Mouse (Mus musculus): Measurements from ENCODE around the gene Uvrag.
A peak's percentile ranks its signal among the peaks of the same experiment; 100 is the strongest.

Uvrag gene

DNA sequence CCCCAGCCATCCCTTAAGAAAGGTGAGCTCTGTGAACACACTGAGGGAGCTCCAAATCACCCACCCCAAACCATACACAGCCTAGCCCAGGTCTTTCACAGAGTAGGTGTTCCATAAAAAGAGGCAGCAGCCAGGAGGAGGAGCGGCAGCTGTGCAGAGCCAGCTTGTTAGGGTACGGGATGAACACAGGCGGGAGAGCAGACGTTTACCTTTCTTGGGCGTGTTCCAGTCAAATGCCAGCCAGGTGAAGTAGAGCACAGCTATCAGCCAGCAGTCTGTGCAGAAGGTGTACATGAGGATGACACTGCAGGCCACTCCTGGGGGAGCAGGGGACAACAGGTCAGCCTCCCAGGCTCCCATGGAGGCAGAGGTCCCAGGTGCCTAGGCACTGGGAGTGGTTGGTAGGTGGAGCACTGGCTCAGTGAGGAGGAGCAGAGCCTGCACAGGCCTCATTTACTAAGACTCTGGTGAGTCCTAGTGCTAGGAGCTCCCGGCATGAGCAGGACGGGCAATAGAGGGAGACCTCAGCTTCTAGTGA is 24.0 kb upstream of the Uvrag start:
- DNase-seq (ENCODE audit: low spot score), result no peak

DNA sequence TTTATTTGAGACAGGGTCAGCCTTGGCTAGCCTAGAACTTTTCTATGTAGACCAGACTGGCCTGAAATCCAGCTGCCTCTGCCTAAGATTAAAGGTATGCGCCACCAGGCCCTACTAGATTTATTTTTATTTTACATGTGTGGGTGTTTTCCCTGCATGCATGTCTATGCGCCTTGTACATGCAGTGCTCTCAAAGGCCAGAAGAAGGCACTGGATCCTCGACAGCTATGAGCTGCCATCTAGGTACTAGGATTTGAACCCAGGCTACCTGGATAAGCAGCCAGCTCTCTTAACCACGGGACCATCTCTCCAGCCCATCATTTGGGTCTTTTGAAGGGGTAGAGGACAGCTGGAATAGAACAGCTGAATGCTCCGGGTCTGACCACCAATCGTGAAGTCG is 21.5 kb upstream of the Uvrag start:
- DNase-seq (ENCODE audit: low spot score), result no peak

DNA sequence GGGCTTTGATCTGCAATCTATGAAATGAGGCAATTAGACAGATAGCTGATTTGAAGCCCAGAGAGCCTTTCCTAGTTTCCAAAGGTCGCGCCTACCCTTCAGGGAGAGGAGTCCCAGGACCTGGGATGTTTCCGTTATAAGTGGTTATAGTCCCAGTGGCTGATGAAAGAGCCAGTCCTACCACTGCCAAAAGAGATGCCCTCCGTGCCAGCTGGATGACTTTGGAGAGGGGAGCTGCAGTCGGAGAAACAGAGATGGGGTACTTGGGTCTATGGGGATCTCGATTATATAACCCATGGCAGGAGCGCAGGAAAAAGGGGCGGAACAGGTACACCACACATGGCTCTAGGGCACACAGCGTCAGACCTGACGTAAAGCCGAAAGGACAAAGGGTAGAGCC is 21.0 kb upstream of the Uvrag start:
- no peak for DNase-seq (ENCODE audit: low spot score)

DNA sequence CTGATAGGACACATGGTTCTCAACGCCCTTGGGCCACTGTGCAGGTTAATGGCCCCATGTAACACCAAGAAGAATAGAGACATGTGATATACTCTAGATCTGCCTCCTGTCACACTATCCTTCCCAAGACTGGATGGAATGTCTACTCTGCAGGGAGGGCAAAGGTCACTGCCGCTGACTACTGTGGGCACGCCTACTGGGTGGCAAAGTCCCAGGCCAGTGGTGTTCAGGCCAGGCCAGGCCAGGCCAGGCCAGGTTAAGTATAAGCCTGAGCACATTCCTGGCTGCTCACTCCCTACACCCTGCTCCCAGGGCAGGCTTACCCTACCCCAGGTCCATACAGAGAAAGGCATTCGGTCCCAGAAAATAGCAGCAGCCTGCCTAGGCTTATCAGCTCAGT is 20.6 kb upstream of the Uvrag start:
- DNase-seq (ENCODE audit: low spot score), result no peak

DNA sequence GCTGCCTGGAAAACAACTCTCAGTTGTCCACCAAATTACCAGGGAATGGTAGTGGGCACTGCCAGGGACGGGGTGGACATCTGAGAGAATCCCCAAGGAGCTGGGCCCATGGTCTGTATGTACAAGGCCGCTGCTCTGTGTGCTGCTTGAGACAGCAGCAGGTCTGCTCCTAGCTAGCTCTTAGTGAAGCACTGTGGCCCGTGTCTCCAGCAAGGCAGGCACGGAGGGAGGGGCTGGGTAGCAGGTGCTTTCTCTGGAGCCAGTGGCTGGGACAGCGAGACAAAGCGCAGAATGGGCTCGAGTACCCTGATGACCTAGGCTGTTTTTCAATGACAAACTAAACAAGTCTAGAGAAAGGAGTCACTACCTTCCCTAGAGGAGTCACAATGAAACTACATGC is 20.1 kb upstream of the Uvrag start:
- DNase-seq (ENCODE audit: low spot score), result no peak

DNA sequence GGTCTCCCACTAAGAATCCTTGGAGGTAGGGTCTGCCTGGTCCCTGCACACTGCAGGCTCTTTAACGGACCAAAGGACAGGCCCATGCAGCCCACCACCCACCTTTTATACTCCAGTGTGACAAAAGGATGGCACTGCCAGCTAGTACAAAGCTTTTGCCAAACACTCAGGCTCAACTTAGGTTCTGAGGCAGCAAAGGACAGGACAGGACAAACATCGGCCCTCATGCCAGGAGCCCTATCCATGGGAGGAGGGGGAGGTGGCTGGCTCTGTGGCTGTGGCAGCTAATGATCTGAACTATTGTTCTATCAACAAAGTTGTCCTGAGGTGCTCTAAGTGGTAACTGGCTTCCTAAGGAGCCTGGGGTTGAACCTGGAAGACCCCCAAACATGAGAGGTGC is 18.5 kb upstream of the Uvrag start:
- no peak for DNase-seq (ENCODE audit: low spot score)

DNA sequence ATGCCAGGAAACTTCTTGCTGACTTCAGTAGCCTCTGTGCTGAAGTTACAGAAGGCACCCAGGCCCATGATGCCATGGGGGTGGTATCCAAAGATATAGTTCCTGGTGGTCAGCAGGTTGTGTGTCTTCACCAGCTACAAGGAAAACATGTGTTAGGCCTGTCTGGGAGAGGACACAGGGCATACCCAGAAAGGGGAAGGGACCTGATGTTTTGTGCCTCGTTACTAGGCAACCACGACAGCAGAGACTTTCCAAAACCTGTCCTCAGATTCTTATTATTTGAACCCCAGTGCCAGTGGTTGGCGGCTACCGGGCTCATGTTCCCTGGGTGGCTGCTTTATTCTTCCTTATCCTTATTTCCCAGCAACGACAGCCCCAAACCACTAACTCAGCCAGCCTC is 18.0 kb upstream of the Uvrag start:
- no peak for DNase-seq (ENCODE audit: low spot score)

DNA sequence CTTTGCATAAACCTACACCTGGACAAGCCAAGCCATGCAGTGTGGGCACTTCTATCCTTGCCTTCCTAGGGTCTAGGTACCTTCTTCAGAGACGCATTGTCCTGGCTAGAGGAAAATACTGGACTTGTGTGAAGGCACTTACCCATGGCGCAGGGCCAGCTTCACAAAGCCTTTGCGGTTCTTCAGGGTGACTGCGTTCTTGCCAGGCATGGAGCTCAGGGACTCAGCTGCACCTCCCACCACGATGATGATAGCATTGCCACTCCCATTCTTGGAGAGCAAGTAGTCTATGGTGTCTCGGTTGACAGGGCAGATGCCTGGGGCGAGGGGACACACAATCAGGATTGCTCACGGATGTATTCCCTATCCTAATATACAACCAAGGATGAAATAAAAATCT is 17.1 kb upstream of the Uvrag start:
- DNase-seq (ENCODE audit: low spot score), result no peak

DNA sequence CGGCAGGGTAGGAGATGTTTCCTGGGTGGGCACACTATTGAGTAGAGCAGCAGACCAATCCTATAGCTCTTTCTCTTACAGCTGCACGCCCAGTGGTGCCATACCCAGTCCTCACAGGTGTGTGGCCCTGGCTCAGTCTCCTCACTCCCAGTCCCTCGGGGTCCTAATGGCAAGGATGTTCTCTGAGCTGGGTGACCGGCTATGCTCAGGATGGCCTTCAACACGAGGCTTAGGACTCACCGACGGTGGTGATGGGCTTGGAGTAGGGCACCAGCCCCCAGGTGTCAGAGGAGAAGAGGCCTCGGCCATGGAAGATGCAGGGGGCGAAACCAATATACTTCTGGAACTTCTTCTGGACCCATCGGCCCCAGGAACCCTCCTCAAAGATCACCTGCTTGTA is 15.8 kb upstream of the Uvrag start:
- DNase-seq (ENCODE audit: low spot score), result no peak

DNA sequence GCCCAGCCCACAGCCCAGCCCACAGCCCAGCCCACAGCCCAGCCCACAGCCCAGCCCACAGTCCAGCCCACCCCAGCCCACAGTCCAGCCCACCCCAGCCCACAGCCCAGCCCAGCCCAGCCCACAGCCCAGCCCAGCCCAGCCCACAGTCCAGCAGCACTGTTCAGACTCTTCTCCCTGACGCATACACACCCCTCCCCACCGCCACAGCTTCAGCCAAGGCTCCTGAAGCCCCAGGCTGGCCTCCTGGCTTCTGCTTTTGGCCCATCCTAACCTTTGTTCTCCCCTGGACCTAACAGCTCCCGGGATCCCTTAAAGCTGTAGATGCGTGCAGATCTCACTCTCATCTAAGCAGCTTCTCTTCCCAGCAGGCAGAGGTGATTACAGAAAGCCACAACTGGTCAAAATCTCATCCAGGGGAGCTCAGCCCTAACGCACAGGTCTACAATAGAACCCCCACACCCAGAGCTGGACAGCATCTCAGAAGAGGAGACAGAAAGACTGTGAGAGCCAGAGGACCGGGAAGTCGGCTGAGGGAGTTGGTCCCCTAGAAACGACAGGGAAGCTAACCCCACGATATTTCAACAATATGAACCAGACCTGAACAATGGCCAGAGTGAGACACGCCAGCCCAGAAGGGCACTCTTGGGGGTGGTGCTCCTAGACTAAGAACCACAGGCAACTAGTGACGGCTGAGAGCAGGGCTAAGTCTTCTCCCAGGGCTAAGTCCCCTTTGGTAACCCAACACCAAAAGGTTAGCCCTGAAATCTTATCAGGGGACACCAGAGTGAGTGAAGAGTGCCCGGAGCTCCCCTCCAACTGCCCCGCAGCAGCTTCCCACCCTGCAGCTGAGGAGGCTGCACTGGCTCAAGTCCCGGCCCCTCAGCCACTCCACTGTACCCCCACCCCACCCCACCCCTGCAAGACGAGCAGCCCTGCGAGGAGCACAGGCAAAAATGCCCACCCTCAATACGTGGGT is 14.7 kb upstream of the Uvrag start:
- no peak for DNase-seq (ENCODE audit: low spot score)

DNA sequence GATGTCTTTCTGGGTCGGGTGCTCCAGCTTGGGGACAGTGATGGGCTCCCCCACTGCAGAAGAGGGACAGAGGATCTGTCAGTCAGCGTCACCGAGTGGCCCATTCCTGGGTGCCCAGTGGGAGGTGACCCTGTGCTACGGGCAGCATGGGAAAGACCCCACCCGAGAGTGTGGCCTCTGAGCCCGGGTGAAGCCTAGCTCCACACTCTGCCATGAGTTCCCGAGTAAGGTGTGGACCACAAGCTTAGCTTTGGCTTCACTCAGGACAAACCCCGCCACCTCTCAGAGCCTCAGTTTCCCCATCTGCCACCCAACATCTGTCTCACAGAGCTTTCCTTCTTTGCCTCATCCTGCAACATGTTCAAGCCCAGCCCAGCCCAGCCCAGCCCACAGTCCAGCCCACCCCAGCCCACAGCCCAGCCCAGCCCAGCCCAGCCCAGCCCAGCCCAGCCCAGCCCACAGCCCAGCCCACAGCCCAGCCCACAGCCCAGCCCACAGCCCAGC is 13.8 kb upstream of the Uvrag start:
- DNase-seq (ENCODE audit: low spot score), result no peak

DNA sequence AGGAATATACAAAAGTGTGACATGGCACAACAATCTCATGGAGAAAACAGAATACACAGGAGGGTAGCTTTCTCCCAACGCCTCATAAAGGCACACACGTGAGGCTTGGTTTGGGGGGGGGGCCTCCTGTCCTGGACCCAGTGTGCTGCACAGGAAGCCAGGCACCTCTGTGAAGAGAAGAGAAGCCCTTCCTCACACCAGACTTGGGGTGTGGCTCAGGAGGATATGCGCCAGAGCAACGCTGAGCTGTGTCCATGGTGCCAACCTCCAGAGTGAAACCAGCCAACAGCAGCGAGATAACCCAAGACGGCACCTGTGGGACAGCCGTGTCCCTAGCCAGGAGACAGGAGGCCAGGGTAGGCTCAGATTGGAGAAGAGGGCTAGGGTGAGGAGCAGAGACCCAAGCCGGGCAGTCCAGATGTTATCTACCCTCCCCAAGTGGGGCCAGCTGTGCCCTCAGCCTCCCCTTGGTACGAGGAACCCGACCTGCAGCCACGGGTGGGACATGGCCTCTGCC is 12.8 kb upstream of the Uvrag start:
- DNase-seq (ENCODE audit: low spot score), result no peak

DNA sequence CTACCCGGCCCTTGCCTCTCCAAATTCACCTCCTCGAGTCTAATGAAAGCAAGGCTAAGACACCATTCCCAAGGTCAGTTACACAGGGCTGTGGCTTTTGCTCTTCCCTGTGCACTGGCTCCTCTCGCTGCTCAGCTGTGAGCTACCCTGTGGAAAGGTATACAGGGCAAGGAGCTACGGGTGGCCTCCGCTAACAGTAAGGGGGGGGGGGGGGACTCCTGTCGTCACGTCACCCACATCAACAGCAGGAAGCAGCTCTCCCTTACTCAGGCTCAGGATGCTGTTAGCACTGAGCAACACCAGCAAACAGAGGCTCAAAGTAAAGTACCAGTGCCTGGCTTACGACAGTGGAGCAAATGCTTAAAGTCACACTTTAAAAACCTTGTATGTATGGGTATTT is 11.8 kb upstream of the Uvrag start:
- no peak for DNase-seq (ENCODE audit: low spot score)

DNA sequence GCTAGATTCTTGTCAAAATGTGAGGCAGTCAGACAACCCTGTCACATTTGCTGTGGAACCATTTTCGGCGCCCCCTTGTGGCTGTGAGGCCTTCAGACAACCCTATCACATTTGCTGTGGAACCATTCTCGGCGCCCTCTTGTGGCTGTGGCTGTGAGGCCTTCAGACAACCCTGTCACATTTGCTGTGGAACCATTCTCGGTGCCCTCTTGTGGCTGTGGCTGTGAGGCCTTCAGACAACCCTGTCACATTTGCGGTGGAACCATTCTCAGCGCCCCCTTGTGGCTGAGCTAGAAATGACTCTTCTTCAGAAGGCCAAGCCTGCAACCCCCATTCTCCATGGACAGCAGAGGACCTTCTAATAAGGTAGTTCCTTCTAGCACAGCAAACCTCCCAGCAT is 10.4 kb upstream of the Uvrag start:
- peak; percentile 97 for DNase-seq (ENCODE audit: low spot score)

DNA sequence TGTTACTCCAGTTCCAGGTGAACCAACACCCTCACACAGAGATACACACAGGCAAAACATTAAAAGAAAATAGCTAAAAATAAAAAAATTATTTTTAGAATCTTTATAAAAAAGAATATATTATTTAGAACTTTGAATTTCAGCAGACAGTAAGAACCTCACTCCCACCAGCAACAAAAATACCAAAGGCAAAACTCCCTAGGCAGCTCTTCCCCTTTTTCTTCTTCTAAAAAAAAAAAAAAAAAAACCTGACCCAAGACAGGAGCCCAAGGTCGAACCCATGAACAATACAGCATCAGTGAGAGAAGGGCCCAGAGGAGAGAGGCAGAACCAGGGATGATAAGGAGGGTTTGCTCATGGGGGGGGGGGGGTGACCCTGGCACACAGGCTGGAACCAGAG is 8.1 kb upstream of the Uvrag start:
- DNase-seq (ENCODE audit: low spot score), result no peak

DNA sequence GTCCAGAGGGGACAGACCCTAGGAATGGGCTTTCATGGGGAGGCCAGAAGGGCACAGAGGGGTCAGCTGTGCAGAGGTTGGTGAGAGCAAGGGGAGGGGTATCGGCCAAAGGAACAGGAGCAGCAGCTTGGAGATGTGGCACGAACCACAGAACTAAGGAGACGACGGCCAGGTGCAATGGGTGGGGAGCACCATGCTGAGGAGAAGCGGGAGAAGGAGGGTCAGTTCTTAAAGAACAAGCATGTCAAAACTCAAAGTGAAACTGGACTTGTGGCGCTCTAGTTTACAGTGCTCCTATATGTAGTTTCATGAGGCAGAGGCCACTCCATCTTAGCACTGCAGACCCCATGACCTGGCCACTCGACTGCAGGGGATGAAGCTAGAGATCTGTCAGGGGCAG is 6.6 kb upstream of the Uvrag start:
- DNase-seq (ENCODE audit: low spot score), result no peak

DNA sequence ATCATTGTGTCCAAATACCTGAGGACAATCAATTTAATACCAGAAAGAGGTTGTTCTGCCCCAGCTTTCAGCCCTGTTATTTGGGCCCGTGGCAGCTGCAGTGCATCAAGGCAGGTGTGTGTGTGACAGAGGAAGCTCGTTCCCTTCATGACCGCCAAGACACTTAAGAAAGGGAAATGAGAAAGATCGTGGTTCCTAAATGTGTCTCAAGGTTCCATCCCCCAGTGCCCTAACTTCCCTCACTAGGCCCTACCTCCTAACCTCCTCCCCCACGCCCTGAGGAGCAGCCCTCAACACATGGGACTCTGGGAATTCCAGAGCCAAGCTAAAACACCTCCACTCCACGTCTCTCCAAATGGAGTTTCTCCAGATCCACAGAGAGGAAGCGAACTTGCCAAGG is 6.0 kb upstream of the Uvrag start:
- no peak for DNase-seq (ENCODE audit: low spot score)

DNA sequence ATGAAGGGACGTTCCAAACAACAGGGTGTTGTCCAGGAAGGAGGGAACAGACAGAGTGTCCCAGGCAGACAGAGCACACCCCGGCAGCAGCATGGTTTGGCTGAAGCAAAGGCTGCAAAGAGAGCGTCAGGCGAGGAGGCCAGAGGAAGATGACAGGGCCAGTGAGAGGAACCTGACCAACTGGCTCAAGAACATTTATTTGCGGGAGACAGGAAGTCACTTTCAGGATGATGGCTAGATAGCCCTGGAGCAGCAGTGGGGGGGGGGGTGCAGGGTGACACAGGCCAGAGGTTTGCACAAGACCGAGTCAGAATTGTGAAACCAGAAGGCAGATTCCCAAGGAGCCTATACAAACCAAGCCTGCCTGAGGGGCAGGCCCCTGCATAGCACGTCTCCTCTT is 5.1 kb upstream of the Uvrag start:
- DNase-seq (ENCODE audit: low spot score), result peak; percentile 36

DNA sequence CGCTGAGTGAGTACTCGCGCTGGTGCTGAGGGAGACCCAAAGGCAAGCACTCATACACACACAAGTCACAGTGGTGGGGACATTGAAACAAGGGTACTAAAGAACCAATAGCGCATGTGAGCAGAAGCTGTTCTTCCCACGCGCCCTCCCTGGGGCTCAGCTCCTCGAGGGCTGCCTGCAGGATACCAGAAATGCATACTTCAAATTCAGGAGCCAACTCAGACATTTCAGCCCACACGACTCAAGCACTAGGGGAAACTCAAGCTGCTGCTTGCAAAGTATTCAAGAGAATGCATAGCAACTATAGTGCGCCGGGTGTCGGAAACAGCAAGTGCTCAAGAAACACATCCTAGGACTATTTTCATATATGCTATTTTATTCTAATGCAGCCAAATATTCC is 3.7 kb upstream of the Uvrag start:
- DNase-seq (ENCODE audit: low spot score), result no peak

DNA sequence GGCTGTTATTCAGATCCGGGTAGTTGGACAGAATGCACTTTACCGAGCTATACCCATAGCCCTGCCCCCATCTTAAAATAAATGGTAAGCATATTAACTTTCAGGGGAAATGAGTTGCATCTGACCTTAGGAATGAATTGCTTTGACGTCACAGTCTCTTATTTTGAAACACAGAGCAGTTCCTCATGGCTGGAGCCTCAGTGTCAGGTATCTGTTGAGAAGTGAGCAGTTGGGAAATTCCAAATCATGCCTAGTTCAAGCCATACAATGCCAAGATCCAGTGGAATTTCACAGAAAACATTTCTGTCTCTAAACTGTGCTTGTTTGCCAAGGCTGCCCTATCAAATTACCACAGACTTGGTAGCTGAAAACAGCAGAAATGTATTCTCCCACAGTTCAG is 2.3 kb upstream of the Uvrag start:
- no peak for DNase-seq (ENCODE audit: low spot score)

DNA sequence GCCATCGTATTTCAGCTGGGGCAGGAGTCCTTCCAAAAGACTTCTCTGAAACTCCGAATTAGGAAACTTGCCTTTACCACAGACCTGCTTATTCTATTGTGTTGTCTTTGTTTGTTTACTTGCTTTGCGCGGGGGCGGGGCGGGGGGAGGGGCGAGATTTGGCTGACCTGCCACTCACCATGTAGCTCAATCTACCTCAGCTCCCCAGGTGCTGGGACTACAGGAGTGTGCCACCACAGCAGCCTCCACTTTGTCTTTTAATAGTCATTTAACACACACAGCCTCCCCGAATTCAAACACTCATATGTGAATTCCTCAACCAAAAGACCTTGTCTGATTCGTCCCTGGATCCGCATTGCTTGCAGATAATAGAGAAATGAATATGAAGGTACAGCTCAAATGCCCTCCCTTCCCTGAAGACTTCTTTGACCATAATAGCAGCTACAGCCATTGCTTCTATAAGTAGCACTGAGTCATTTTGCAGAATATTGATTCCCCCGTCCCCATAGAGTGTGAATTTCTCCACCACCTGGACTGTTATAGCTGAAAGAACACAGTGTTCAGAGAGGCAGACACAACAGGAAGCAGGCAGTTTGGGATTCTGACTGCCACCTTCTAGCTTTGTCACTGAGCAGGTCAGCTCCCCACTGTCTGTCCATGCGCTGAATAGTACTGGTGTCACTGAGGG is 1.1 kb upstream of the Uvrag start:
- DNase-seq (ENCODE audit: low spot score), result no peak

DNA sequence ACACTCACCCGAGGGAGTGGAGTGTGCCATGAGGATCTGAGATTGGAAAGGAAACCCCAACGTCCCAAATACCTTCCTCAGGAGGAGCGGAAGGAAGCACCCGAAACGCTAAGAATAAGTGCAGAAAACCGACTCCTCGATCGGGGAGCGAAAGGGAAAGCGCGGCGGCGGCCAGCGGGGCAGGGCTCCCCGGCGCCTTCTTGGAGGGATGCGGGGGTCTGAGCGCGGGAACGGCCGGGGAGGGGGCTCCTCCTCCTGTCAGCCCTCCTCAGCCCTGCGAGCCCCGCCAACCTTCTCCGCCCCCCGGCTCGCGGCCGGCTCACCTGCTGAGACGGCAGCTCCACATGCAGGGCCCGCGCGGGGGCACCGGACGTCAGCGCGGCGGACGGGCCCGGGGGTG is 430 bp downstream of the Uvrag start:
- DNase-seq (ENCODE audit: low spot score), result no peak

Measured in urinary bladder, postnatal 25 days (tissue).